Mouse (Mus musculus) bone marrow, adult 2 months (tissue): ENCODE results near the gene Ly6g6d.

ENCODE experiments used
- CTCF ChIP-seq: fragments of 200-500 bp; IDR thresholded peaks from 2 replicates; pipeline ENCODE4 v1.5.1; 2011; ENCODE audit warnings: low read length, control low read depth; ENCODE audit not compliant: control insufficient read depth, insufficient read depth
- POLR2A ChIP-seq: fragments of 200-500 bp; IDR thresholded peaks from 2 replicates; pipeline ENCODE4 v1.6.1; 2011; ENCODE audit warnings: low read depth, mild to moderate bottlenecking, control low read depth, low read length, borderline replicate concordance; ENCODE audit not compliant: control insufficient read depth

GRCm38 (mm10) chr17:35103221-35103690 lies 25.4 kb upstream of the Ly6g6d start:
- TF ChIP-seq POLR2A (no peak), CTCF (no peak)
